In the genomic region with DNA sequence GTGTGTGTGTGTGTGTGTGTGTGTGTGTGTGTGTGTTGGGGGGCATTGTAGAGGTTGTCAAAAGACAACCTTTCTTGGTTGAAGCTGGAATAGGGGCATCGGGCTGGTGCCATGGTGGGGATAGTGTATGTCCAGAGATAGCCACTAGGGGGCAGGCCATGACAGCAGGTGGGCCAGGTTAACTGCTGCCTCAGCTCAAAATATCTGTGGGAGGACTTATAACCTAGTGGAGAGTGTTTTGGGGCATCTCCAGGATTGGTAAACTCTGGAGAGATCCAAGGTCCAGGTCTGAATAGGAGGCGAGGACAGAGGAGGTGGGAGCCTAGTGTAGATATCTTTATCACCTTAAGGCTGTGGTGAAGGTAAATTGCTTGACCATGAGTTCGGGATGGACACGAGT, we compare ENCODE assay signal across 9 mouse cellular contexts.
DNase-seq lines count a peak whose midpoint lies in the region; ATAC-seq and TF ChIP-seq lines count a peak whose summit lies in the region.
"Had no signal": no experiment of that assay in that cellular context is flagged by ENCODE, and none has a peak within 500 bp of the region (broad histone marks: within the 10 kb centered on the region; RNA-seq: fewer than 3 reads in every experiment).

No protein-coding gene starts in this region.

- H3K4me2 ChIP-seq in heart, embryonic 14.5 days (ENCODE audit: low read length), result no peak overlapping the region
- no peak overlapping the region for H3K4me2 ChIP-seq in liver, embryonic 13.5 days
- H3K4me2 ChIP-seq in neural tube, embryonic 13.5 days, result no peak overlapping the region

- H3K27me3 ChIP-seq in spleen, adult 2 months (ENCODE audit: control insufficient read depth, insufficient read depth, low read length), result no peaks in the 10 kb centered on the region
- H3K27me3 ChIP-seq in embryonic facial prominence, embryonic 10.5 days (replicated peaks; ENCODE audit: low read depth, poor library complexity, severe bottlenecking), result 0 out of 2 replicates have a peak, but pooled peaks cover 7% of the 10 kb centered on the region
- no peaks in the 10 kb centered on the region for H3K27me3 ChIP-seq in heart, embryonic 14.5 days (ENCODE audit: control insufficient read depth, insufficient read depth, low read length)
- H3K27me3 ChIP-seq in liver, embryonic 13.5 days, result no peaks in the 10 kb centered on the region
- peaks cover 59% of the 10 kb centered on the region for H3K27me3 ChIP-seq in neural tube, embryonic 13.5 days

- TF ChIP-seq CTCF in spleen, adult 2 months (IDR thresholded peaks at IDR 0.05; ENCODE audit: extremely low read depth, insufficient read depth, insufficient read length, insufficient replicate concordance), result peak; percentile 31; the same call in 1 of the 2 replicates

- DNase-seq in spleen, adult 2 months (ENCODE audit: low read depth in 1 of 2, low spot score in 2 of 2), result peak in 1 of 2 experiments; percentile 7
- no peak for DNase-seq in spleen, adult 12 weeks (ENCODE audit: low spot score)
- peak; percentile 78 for DNase-seq in embryonic facial prominence, embryonic 10.5 days (ENCODE audit: low spot score)
- peak; percentile 58 to 85 for DNase-seq in kidney, postnatal 36 days
- DNase-seq in liver, embryonic 13.5 days, result no peak
- DNase-seq in thymus, postnatal 14 days, result peak; percentile 36

- no peak for TF ChIP-seq POLR2A in spleen, adult 2 months (IDR thresholded peaks at IDR 0.05; ENCODE audit: low read depth, low read length)

- H3K4me3 ChIP-seq in spleen, adult 2 months (ENCODE audit: extremely low read depth, insufficient read depth, insufficient read length), result no peak overlapping the region
- H3K4me3 ChIP-seq in embryonic facial prominence, embryonic 10.5 days, result no peak overlapping the region
- H3K4me3 ChIP-seq in heart, embryonic 14.5 days (ENCODE audit: control insufficient read depth in 1 of 2, insufficient read depth in 1 of 2, low read depth in 1 of 2, low read length in 2 of 2), result no peak overlapping the region
- no peak overlapping the region for H3K4me3 ChIP-seq in liver, embryonic 13.5 days (replicated peaks)
- no peak overlapping the region for H3K4me3 ChIP-seq in neural tube, embryonic 13.5 days
- H3K4me3 ChIP-seq: myocyte had no signal

- peak; percentile 24; the same call in 1 of the 2 replicates for ATAC-seq in heart, embryonic 14.5 days (ENCODE audit: insufficient number of reproducible peaks, insufficient read depth, low FRiP score, low read depth)
- peak; percentile 41 for ATAC-seq in liver, embryonic 13.5 days (ENCODE audit: low read depth)
- ATAC-seq in neural tube, embryonic 13.5 days (ENCODE audit: low read depth), result peak; percentile 69

- no peaks in the 10 kb centered on the region for H3K36me3 ChIP-seq in spleen, adult 2 months (ENCODE audit: control insufficient read depth, insufficient read depth, low read length)
- no peaks in the 10 kb centered on the region for H3K36me3 ChIP-seq in embryonic facial prominence, embryonic 10.5 days (replicated peaks)
- H3K36me3 ChIP-seq in heart, embryonic 14.5 days (ENCODE audit: control insufficient read depth, insufficient read depth, low read length), result no peaks in the 10 kb centered on the region
- H3K36me3 ChIP-seq in liver, embryonic 13.5 days, result no peaks in the 10 kb centered on the region
- no peaks in the 10 kb centered on the region for H3K36me3 ChIP-seq in neural tube, embryonic 13.5 days

- H3K4me1 ChIP-seq in spleen, adult 2 months (ENCODE audit: control insufficient read depth, insufficient read depth, insufficient read length), result no peaks in the 10 kb centered on the region
- H3K4me1 ChIP-seq in embryonic facial prominence, embryonic 10.5 days, result peaks cover 19% of the 10 kb centered on the region
- no peaks in the 10 kb centered on the region; a peak in 1 of 4 replicates for H3K4me1 ChIP-seq in heart, embryonic 14.5 days (ENCODE audit: control insufficient read depth in 2 of 2, insufficient read depth in 2 of 2, low read length in 2 of 2)
- H3K4me1 ChIP-seq in liver, embryonic 13.5 days (replicated peaks), result no peaks in the 10 kb centered on the region
- H3K4me1 ChIP-seq in neural tube, embryonic 13.5 days (replicated peaks), result peaks cover 10% of the 10 kb centered on the region; the same call in 1 of the 2 replicates

- WGBS in spleen, adult 2 months, result 62% methylated on average over 4 of the region's 4 CpGs
- 59% methylated on average over 4 of the region's 4 CpGs for WGBS in embryonic facial prominence, embryonic 10.5 days
- WGBS in heart, embryonic 14.5 days, result 53% methylated on average over 4 of the region's 4 CpGs
- WGBS in liver, embryonic 13.5 days (ENCODE audit: insufficient replicate concordance), result 36% methylated on average over 4 of the region's 4 CpGs
- 63% methylated on average over 4 of the region's 4 CpGs for WGBS in neural tube, embryonic 13.5 days

- no peak overlapping the region for H3K9ac ChIP-seq in heart, embryonic 14.5 days (ENCODE audit: low read length)
- no peak overlapping the region for H3K9ac ChIP-seq in liver, embryonic 13.5 days
- no peak overlapping the region for H3K9ac ChIP-seq in neural tube, embryonic 13.5 days

- H3K27ac ChIP-seq in spleen, adult 2 months (ENCODE audit: insufficient read depth, low read length), result peak overlapping the region; percentile 18; the same call in 1 of the 2 replicates
- H3K27ac ChIP-seq in embryonic facial prominence, embryonic 10.5 days (replicated peaks), result no peak overlapping the region
- H3K27ac ChIP-seq in heart, embryonic 14.5 days (replicated peaks in 1 of 2; ENCODE audit: control insufficient read depth in 1 of 2, insufficient read depth in 1 of 2, low read depth in 2 of 2, low read length in 2 of 2), result 0 out of 4 replicates have a peak overlapping the region, but pooled peaks of 1 of the 2 experiments have one; percentile 12
- no peak overlapping the region for H3K27ac ChIP-seq in liver, embryonic 13.5 days
- H3K27ac ChIP-seq in neural tube, embryonic 13.5 days (replicated peaks), result no peak overlapping the region

- H3K9me3 ChIP-seq in embryonic facial prominence, embryonic 10.5 days, result no peaks in the 10 kb centered on the region
- H3K9me3 ChIP-seq in heart, embryonic 14.5 days (ENCODE audit: control insufficient read depth, low read length), result no peaks in the 10 kb centered on the region
- no peaks in the 10 kb centered on the region for H3K9me3 ChIP-seq in liver, embryonic 13.5 days (replicated peaks)
- no peaks in the 10 kb centered on the region for H3K9me3 ChIP-seq in neural tube, embryonic 13.5 days

Comparison
In these comparisons a context has a peak if more than half of its experiments do, and no peak if none do; other contexts are left out.
1. DNase-seq: peak in embryonic facial prominence, embryonic 10.5 days (single experiment), kidney, postnatal 36 days (2 of 2) and thymus, postnatal 14 days (single experiment); none in spleen, adult 12 weeks (single experiment) and liver, embryonic 13.5 days (single experiment).
2. Peak in every context shown above with its lines, with median percentiles within 50 percentile points of each other: ATAC-seq.